Mouse (Mus musculus): Measurements from ENCODE around the gene Sertm1.

Gene Sertm1

DNA sequence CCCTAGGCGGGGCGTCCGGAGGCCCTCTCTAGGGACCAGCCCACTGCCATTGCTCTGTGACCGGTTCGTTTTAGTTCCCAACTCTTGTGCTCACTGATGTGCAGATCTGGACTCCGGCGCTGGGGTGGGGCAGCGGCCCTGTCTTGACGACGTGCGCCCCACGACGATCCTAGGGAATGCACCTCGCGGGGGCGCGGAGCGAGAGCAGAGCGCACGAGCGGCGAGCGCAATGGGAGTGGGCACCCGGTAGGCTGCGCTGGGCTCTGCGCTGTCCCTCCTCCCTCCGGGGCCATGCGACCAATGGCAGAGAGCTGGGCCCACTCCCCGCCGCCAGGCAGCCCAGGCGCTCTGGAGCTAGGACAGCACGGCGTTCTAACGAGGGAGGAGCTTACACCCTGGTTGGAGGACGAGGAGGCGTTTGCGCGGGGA, at the start of gene Sertm1:
Sertm1 (minus strand) TSS at position 245 of the 429 bp plus-strand sequence.
- in situ Hi-C loops (cut with MboI, MseI), result no loop called here

DNA sequence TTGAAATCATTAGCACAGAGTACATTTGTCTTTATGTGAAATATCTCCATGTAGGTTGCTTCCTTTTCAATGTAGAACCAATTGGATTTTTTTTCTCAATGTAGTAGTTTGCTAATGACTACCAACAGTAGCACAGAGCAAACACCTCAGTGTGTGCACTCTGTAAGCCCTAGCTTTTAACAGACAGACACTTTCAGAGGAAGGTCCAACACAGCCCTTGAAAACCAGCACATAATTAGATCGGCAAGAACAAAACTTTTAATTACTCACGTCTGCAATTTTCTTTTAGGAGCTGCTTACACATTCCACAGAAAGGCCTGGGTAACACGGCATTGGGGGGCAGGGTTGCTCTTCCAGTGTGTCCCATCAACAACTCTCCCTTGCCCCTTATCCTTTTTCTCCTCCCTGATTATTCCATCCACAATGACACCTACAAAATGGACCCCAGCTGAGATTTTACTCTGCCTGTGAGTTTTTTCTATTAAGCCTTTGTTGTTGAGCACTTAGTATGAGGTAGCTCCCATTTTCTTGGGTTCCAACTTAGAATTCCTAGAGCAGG, 49.3 kb upstream of the Sertm1 start:
- in situ Hi-C loops (cut with MboI, MseI), result no loop called here

DNA sequence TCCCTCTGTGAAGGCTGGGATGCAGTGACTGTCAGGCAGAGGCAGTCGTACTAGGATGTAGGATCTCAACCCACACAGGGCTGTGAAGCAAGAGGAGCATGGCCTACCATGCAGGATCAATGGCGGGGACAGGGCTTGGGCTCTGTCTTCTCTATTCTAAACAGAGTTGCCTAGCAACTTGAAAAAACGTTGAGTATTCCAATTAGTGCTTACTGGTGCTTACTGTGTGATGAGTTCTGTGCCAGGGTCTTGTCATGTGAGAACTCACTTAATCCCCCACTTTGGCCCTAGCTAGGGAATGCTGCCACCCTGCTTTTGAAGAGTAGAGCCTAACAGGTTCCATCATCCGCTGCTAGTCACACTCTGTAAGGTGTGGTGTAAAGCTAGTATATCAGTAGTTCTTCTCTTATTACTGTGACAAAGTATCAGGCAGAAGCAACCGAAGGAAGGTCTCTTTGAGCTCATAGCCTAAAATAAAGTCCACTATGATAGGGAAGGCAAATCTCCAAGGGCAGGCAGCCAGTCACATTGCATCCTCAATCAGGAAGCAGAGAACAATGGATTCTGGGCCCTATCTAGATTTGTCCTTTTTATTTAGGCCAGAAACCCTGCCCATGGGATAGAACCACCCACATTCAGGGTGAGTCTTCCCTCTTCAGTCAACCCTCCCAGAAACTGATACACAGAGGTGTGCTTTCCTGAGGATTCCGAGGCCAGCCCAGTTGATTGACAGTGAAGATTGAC, 27.6 kb upstream of the Sertm1 start:
- in situ Hi-C loops (cut with MboI, MseI), result no loop called here

DNA sequence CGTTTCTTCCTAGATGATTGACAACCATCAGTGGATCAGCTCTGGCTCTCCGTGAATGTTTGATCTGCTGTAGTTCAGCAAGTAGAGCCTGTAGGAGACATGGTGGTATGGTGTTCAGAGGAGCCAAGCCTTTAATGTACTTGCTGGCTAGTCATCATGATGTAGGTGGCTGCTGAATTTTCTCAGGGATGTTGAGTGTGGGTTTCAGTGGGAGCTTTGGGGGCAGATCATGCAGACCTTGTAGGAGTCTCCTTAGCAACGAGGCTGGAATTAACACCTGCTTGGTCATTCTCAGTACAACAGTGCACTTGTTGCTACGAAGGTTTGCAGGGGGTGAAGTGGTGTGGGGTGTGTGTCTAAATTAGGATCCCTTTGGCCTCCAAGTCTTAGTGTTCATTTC, 18.8 kb upstream of the Sertm1 start:
- in situ Hi-C loops (cut with MboI, MseI), result no loop called here

DNA sequence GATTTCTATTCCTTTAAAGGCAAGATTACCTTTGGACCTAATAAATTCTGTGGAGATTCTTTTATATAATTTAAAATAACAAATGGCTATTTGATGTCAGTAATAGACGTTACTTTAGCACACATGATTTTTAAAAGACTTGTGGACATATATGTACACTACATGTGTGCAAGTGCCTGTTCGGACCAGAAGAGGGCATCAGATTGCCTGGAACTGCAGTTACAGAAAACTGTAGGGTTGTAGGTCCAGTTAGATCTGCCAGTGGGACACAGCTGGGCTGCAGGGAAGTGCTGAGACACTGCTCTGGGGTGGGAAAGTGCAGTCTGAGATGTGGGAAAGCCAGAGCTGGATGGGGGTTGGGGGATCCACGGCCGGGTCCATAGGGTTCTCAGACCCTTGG, 16.9 kb upstream of the Sertm1 start:
- in situ Hi-C loops (cut with MboI, MseI), result no loop called here

DNA sequence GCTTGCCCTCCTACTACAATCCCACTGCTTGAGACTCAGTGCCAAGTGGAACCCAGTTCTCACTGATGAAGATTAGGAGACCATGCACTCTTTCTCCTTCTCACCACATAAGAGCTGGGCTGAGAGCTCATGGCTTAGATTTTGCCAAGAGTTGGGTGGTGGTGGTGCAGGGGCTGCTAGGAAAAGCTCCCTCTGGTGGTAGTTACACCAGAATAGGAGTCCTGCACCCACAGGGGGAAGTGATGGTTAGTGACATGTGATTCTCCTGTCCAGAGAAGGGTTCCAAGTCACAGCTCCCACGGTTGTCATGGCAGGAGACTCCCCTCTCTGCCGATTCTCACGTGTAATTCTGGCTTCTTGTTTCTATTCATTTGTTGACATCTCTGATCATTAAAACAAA, 4.7 kb upstream of the Sertm1 start:
- in situ Hi-C loops (cut with MboI, MseI), result no loop called here

DNA sequence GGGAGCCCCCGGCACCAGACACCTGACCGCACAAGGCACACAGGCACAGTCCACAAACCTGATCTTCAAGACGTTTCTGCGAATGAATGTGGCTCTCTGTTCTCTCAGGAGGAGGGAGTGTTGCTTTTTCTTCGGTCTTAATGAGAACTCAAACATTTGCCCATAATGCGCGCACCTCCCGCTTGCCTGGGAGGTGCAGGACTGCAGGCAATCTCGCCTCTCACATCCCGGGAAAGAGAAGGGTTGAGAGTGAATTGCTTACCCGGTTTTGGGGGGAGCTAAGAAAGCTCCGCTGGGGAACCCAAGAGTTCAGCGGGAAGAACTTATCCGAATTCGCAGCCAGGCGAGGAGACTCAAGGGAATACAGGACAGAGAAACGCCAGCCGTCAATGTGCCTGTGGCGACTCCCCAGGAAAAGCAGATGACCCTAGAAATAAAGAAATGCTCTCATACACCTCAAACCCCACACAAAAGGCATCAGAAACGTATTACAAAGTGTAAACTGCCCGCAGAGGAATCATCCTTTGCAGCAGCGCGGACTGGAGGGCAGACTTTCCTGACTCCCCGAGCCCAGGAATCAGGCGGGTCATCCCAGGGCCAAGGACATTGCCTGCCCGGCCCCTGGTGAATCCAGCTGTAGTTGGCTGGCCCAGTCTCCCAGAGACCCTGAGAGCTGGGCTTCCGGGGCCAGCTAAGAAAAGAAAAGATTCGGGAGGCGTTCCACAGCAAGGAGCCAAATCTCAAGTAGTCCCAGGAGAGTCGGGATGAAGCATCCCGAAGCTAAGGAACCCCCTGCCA, 643 bp downstream of the Sertm1 start:
- in situ Hi-C loops (cut with MboI, MseI), result no loop called here

DNA sequence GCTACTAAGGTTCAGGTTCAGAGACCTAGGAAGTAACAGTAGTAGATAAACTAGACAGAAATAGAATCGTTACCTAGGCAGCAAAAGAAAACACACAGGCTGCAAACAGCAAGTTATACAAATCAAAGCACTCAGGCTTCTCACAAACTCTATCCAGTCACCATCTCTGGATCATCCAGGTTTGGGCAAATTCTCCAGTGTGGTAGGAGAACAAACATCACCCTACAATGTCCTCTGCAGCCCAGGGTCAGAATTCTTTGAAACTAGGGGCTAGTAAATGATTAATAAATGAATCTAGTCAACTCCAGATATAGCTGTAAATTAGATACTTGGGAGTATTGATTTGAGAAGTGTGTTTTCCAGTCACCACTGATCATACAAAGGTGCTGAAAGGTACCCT, 6.8 kb downstream of the Sertm1 start:
- in situ Hi-C loops (cut with MboI, MseI), result no loop called here

DNA sequence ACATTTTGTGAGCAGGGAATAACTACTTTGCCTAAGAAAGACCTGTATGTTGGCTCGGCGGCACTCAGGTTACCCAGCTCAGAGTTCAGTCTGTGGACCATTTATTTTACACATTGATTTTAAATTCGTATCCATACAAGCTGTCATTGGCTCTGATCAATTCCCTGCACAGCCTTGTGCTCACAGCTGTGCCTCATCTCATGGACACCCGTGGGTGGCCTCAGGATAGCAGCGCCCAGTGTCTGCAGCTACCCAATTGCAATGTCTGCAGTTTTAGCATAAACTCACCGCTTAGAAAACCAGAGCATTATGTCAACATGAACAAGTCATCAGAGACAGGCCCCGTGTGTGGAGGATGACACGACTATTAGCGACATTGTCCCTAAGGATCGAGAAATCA, 17.7 kb downstream of the Sertm1 start:
- in situ Hi-C loops (cut with MboI, MseI), result no loop called here

DNA sequence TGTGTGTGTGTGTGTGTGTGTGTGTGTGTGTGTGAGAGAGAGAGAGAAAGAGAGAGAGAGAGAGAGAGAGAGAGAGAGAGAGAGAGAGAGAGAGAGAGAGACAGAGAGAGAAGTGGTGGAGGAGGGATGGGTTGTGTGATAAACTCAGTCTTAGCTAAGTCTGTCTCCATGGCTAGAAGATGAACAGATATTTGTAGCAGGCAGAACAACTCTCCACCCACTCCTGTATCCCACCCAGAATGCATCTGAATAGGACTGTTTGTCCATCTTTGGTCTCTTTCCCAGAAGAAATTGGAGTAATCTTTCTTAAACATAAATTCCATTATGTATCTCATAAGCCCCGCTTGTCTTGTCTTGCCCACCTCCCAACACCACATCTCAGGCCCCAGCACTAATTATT, 20.8 kb downstream of the Sertm1 start:
- in situ Hi-C loops (cut with MboI, MseI), result no loop called here

DNA sequence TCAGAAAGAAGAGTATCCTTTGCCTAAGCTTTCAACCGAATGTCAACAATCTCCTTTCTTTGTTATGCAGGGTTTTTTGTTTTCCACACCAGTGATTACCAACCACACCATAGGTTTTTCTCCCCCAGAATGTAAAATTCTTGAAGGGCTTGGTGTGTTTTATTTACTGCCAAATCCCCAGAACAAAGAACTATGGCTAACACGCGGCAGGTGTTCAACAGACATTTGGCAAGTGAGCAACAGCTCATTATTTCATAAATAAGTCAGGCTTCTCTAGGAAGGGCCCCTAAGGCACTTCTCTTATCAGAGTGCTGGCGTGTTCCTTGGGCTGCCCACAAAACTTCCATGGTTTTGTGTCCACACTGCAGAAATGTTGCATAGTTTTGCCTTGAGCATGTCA, 23.5 kb downstream of the Sertm1 start:
- in situ Hi-C loops (cut with MboI, MseI), result no loop called here

DNA sequence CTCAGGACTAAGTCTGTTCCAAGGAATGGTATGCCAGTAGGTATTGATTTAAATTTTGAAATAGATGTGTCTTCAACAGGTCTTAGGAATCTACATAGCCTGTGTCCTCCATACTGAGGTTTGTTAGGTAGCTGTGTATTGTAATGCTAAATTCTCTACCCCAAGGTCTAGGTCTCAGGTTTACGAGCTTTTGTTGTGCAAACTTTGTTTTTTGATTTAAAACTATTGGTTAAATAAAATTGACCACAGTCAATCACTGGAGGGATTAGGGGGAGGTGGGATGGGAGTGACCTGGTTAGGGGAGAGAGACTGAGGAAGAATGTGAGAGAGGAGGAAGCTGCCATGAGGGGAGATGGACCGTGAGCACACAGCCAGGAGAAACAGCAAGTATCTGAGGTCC, 29.2 kb downstream of the Sertm1 start:
- in situ Hi-C loops (cut with MboI, MseI), result no loop called here

All from T-helper 2 cell (primary cell).